Mouse (Mus musculus) G1E (cell line): Measurements from ENCODE around the gene Smug1.

Source experiments
- CTCF ChIP-seq: IDR thresholded peaks from 2 replicates; pipeline ENCODE4 v1.5.1; 2012; ENCODE audit warnings: low read depth, low read length, inconsistent platforms, mixed read lengths
- GATA1 ChIP-seq: IDR thresholded peaks from 2 replicates; pipeline ENCODE4 v1.6.1; 2012; ENCODE audit warnings: borderline replicate concordance, low read length, inconsistent platforms, mixed read lengths
- POLR2AphosphoS5 ChIP-seq: IDR thresholded peaks from 2 replicates; pipeline ENCODE4 v1.6.1; 2012; ENCODE audit warnings: low read depth, low read length, inconsistent platforms; ENCODE audit not compliant: insufficient replicate concordance
- TAL1 ChIP-seq: conservative IDR thresholded peaks from 2 replicates; pipeline ENCODE4 v1.6.1; 2012; ENCODE audit warnings: low read depth, low read length, inconsistent platforms, mixed read lengths

GRCm38 (mm10) chr15:103165924-103166323 lies 968 bp downstream of the Smug1 start:
- no peak for TF ChIP-seq CTCF
- no peak for TF ChIP-seq GATA1
- TF ChIP-seq TAL1, result no peak
- TF ChIP-seq POLR2AphosphoS5, result no peak
